Mouse (Mus musculus) erythroblast, embryonic 14.5 days (primary cell): Measurements from ENCODE around the gene Lrp2.

Source experiments
- GATA1 ChIP-seq: IDR thresholded peaks from 2 replicates; pipeline ENCODE4 v1.6.1; 2012; ENCODE audit warnings: low read length, inconsistent platforms, mixed read lengths
- TAL1 ChIP-seq: IDR thresholded peaks from 3 replicates; pipeline ENCODE4 v1.6.1; 2012; ENCODE audit warnings: low read length, inconsistent platforms, mixed read lengths

GRCm38 (mm10) chr2:69400866-69401604 is 184.8 kb downstream of the Lrp2 start:
- TF ChIP-seq TAL1 (no peak), GATA1 (no peak)
